ENCODE assay signal across 21 mouse cellular contexts in the genomic region with DNA sequence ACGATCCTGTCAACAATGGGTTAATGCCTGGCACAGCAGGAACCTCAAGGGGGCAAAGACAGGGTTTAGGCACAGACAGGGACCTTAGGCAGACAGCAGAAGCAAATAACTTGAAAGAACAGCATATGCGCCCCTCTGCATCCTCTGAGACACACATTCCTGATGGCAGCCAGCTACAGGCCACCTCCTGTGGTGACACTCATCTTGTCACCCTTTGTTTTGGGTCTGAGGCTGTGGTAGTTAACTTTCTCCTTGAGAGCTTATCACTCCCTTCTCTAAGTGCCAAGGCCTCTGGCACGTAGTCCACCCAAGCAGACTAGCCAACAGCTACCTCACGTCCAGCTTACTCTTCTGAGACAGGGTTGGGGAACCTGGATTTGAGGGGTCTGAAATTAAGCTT. TPM values are rescaled to one million over a fixed set of nuclear protein-coding genes. Genes with fewer than 3 reads are reported as not detected.
"Had no signal": no experiment of that assay in that cellular context is flagged by ENCODE, and none has a peak within 500 bp of the region (broad histone marks: within the 10 kb centered on the region; RNA-seq: fewer than 3 reads in every experiment).

No protein-coding gene starts in this region.

- H3K4me3 ChIP-seq: midbrain, embryonic 12.5 days; myocyte; neural tube, embryonic 13.5 days; neural tube, embryonic 15.5 days had no signal

- H3K36me3 ChIP-seq: midbrain, embryonic 12.5 days; neural tube, embryonic 13.5 days; neural tube, embryonic 15.5 days had no signal

- H3K9me3 ChIP-seq: midbrain, embryonic 12.5 days; neural tube, embryonic 13.5 days; neural tube, embryonic 15.5 days had no signal

- DNase-seq: lung, adult 18-20 months; lung, embryonic 14.5 days; lung, postnatal 10 days; midbrain, embryonic 14.5 days; right cerebral cortex, adult 18-20 months; right cerebral cortex, postnatal 25 days; right cerebral cortex, postnatal 4 days; spleen, adult 18-20 months; thymus, adult 18-20 months; thymus, postnatal 14 days; thymus, postnatal 36 days had no signal

- H3K27ac ChIP-seq: midbrain, embryonic 12.5 days; neural tube, embryonic 13.5 days; neural tube, embryonic 15.5 days had no signal

- H3K27me3 ChIP-seq: neural tube, embryonic 15.5 days had no signal

- H3K9ac ChIP-seq: lung, embryonic 14.5 days; midbrain, embryonic 12.5 days; neural tube, embryonic 13.5 days; neural tube, embryonic 15.5 days had no signal

- H3K4me2 ChIP-seq: lung, embryonic 14.5 days; midbrain, embryonic 12.5 days; neural tube, embryonic 13.5 days; neural tube, embryonic 15.5 days had no signal

RNA-seq across cellular contexts. Expression of a gene that starts 35.7 kb away (rescaled TPM):
- total RNA-seq: megakaryocyte-erythroid progenitor cell, adult 5-6 weeks had no signal
- polyA plus RNA-seq: liver, embryonic 16.5 days; lung, embryonic 14.5 days; lung, embryonic 16.5 days; neural tube, embryonic 11.5 days; small intestine, adult 2 months; stomach, embryonic 14.5 days had no signal
